Mouse (Mus musculus) C2C12 (cell line): ENCODE data around the gene Actn1.

Experiments
- CEBPB ChIP-seq: IDR thresholded peaks from one replicate; pipeline ENCODE4 v1.6.1; 2011; ENCODE audit warnings: low read depth, mild to moderate bottlenecking, control low read depth, moderate library complexity
- CTCF ChIP-seq: IDR thresholded peaks from one replicate; pipeline ENCODE4 v1.5.1; 2011; ENCODE audit not compliant: control insufficient read depth, insufficient read depth, insufficient read length
- FOSL1 ChIP-seq: IDR thresholded peaks from one replicate; pipeline ENCODE4 v1.8.0; 2011; ENCODE audit warnings: mild to moderate bottlenecking, low read length; ENCODE audit not compliant: poor library complexity, insufficient read depth, severe bottlenecking
- MAX ChIP-seq: IDR thresholded peaks from one replicate; pipeline ENCODE4 v1.6.1; 2011; ENCODE audit warnings: mild to moderate bottlenecking, control low read depth
- MYOD1 ChIP-seq: IDR thresholded peaks from one replicate; pipeline ENCODE4 v1.6.1; 2011; ENCODE audit warnings: low read depth; ENCODE audit not compliant: control insufficient read depth, insufficient read length
- MYOG ChIP-seq: IDR thresholded peaks from one replicate; pipeline ENCODE4 v1.6.1; 2011; ENCODE audit not compliant: control insufficient read depth, insufficient read length; ENCODE audit errors: extremely low read depth
- USF1 ChIP-seq: IDR thresholded peaks from one replicate; pipeline ENCODE4 v1.6.1; 2011; ENCODE audit warnings: low read depth, mild to moderate bottlenecking, control low read depth, moderate library complexity

- TF ChIP-seq USF1 (peak; percentile 81), MYOG (no peak), CTCF (no peak), MYOD1 (no peak), FOSL1 (no peak), MAX (peak; percentile 47), CEBPB (no peak)
Measured at GRCm38 (mm10) chr12:80260056-80260743, at the start of gene Actn1.
